Mouse (Mus musculus): ENCODE measurements at regions not wholly inside any gene's neighbourhood (a gene's known extent, or its start where the extent isn't known, plus 50 kb on each side); places are given as distances from the start of the nearest gene placed in this dataset.
A peak's percentile ranks its signal among the peaks of the same experiment; 100 is the strongest.

GRCm38 (mm10) chr13:97552236-97552635 lies 208.2 kb downstream of the Gm10260 start:
- 57% methylated on average over 4 of the region's 4 CpGs for WGBS
- no peaks in the 10 kb centered on the region for H3K9me3 ChIP-seq
- no peak overlapping the region for H3K4me2 ChIP-seq
- H3K9ac ChIP-seq = no peak overlapping the region
- H3K27me3 ChIP-seq = no peaks in the 10 kb centered on the region
- H3K4me3 ChIP-seq = no peak overlapping the region
- H3K4me1 ChIP-seq = peaks cover 13% of the 10 kb centered on the region
- H3K36me3 ChIP-seq = no peaks in the 10 kb centered on the region
- no peak overlapping the region for H3K27ac ChIP-seq
- ATAC-seq (ENCODE audit: insufficient number of reproducible peaks, low FRiP score, low TSS enrichment, low read depth) = no peak

GRCm38 (mm10) chr13:97550880-97551279 lies 209.6 kb downstream of the Gm10260 start:
- H3K4me2 ChIP-seq = no peak overlapping the region
- H3K4me1 ChIP-seq = peaks cover 17% of the 10 kb centered on the region
- H3K9me3 ChIP-seq = no peaks in the 10 kb centered on the region
- 88% methylated on average over 3 of the region's 3 CpGs for WGBS
- no peak for ATAC-seq (ENCODE audit: insufficient number of reproducible peaks, low FRiP score, low TSS enrichment, low read depth)
- no peaks in the 10 kb centered on the region for H3K27me3 ChIP-seq
- no peak overlapping the region for H3K27ac ChIP-seq
- no peak overlapping the region for H3K9ac ChIP-seq
- no peak overlapping the region for H3K4me3 ChIP-seq
- no peaks in the 10 kb centered on the region for H3K36me3 ChIP-seq

- no peak overlapping the region for H3K27ac ChIP-seq
- no peak for ATAC-seq (ENCODE audit: insufficient number of reproducible peaks, low FRiP score, low TSS enrichment, low read depth)
- H3K4me3 ChIP-seq = no peak overlapping the region
- 79% methylated on average over 5 of the region's 5 CpGs for WGBS
- peaks cover 17% of the 10 kb centered on the region for H3K4me1 ChIP-seq
- no peak overlapping the region for H3K4me2 ChIP-seq
- no peaks in the 10 kb centered on the region for H3K9me3 ChIP-seq
- H3K9ac ChIP-seq = no peak overlapping the region
- no peaks in the 10 kb centered on the region for H3K36me3 ChIP-seq
- H3K27me3 ChIP-seq = no peaks in the 10 kb centered on the region
Measured at GRCm38 (mm10) chr13:97550172-97550571, 210.3 kb downstream of the Gm10260 start.

GRCm38 (mm10) chr13:97549384-97549783 lies 211.0 kb downstream of the Gm10260 start:
- Histone ChIP-seq H3K4me2 (no peak overlapping the region), H3K36me3 (no peaks in the 10 kb centered on the region), H3K4me3 (no peak overlapping the region), H3K9me3 (no peaks in the 10 kb centered on the region), H3K4me1 (peaks cover 17% of the 10 kb centered on the region), H3K27ac (peak overlapping the region; percentile 35; the same call in 1 of the 2 replicates), H3K27me3 (no peaks in the 10 kb centered on the region), H3K9ac (no peak overlapping the region)
- WGBS = 80% methylated on average over 6 of the region's 6 CpGs
- ATAC-seq (ENCODE audit: insufficient number of reproducible peaks, low FRiP score, low TSS enrichment, low read depth) = no peak

DNA sequence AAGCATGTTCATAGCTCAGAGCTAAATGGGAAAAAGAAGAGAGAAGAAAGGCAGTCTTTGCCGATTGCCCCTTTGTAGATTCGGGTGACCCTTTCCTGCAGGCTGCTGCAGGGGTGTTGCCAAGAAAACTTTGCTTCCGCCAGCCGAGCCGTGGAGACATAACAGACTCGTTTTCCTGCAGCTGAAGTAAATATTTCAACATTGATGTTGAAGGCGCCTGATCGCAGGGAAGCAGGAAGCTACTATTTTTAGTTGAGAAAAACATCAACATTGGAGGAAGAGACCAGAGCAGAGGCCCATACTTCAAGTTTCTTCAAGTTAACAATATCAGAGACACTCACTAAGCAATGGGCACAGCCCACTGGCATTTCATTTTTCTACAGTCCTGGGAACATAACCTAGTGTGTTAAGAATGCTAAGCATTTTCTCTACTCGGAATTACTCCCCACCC lies 211.9 kb downstream of the Gm10260 start:
- H3K27me3 ChIP-seq = no peaks in the 10 kb centered on the region
- H3K9me3 ChIP-seq = no peaks in the 10 kb centered on the region
- no peaks in the 10 kb centered on the region for H3K36me3 ChIP-seq
- WGBS = 19% methylated on average over 9 of the region's 9 CpGs
- no peak overlapping the region for H3K4me2 ChIP-seq
- no peak for ATAC-seq (ENCODE audit: insufficient number of reproducible peaks, low FRiP score, low TSS enrichment, low read depth)
- H3K27ac ChIP-seq = peak overlapping the region; percentile 74
- H3K4me1 ChIP-seq = peaks cover 17% of the 10 kb centered on the region
- no peak overlapping the region for H3K4me3 ChIP-seq
- H3K9ac ChIP-seq = no peak overlapping the region

- H3K36me3 ChIP-seq = no peaks in the 10 kb centered on the region
- WGBS = 60% methylated on average over 5 of the region's 5 CpGs
Measured at GRCm38 (mm10) chr13:97546936-97547335, 213.5 kb downstream of the Gm10260 start.

GRCm38 (mm10) chr13:97545971-97546454 lies 214.4 kb downstream of the Gm10260 start:
- 49% methylated on average over 9 of the region's 9 CpGs for WGBS
- H3K4me2 ChIP-seq = no peak overlapping the region
- H3K27me3 ChIP-seq = no peaks in the 10 kb centered on the region
- no peak overlapping the region for H3K27ac ChIP-seq
- peaks cover 17% of the 10 kb centered on the region for H3K4me1 ChIP-seq
- H3K36me3 ChIP-seq = no peaks in the 10 kb centered on the region
- ATAC-seq (ENCODE audit: insufficient number of reproducible peaks, low FRiP score, low TSS enrichment, low read depth) = no peak
- H3K9ac ChIP-seq = no peak overlapping the region
- no peak overlapping the region for H3K4me3 ChIP-seq
- no peaks in the 10 kb centered on the region for H3K9me3 ChIP-seq

More at GRCm38 (mm10) chr13:97546936-97547335, 213.5 kb downstream of the Gm10260 start:
- Histone ChIP-seq H3K9ac (no peak overlapping the region), H3K9me3 (no peaks in the 10 kb centered on the region), H3K27me3 (no peaks in the 10 kb centered on the region), H3K4me2 (no peak overlapping the region), H3K4me3 (no peak overlapping the region), H3K27ac (no peak overlapping the region), H3K4me1 (peaks cover 17% of the 10 kb centered on the region)
- no peak for ATAC-seq (ENCODE audit: insufficient number of reproducible peaks, low FRiP score, low TSS enrichment, low read depth)

DNA sequence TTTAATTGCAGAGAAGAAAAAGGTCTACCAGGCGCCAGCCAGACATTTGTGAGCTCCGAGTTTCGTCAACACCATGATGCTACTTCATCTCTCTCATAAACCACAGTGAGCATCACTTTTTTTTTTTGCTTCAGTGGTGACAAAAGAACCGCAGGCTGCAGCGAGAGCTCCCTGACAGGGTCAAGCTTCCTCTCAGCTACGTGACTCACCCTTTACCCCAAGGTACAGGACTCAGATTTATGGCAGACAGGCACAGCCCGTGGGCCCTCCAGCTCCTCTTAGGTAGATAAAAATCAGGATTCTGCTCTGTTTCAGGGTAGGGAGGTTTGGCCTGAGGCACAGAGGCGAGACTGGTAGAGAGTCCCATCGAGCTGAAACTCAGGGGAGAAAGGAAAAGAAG lies 220.7 kb downstream of the Gm10260 start:
- no peak overlapping the region for H3K27ac ChIP-seq
- no peak for ATAC-seq (ENCODE audit: insufficient number of reproducible peaks, low FRiP score, low TSS enrichment, low read depth)
- H3K4me1 ChIP-seq = no peaks in the 10 kb centered on the region
- H3K9me3 ChIP-seq = no peaks in the 10 kb centered on the region
- H3K4me2 ChIP-seq = no peak overlapping the region
- 51% methylated on average over 9 of the region's 9 CpGs for WGBS
- H3K4me3 ChIP-seq = no peak overlapping the region
- no peaks in the 10 kb centered on the region for H3K27me3 ChIP-seq
- no peak overlapping the region for H3K9ac ChIP-seq
- no peaks in the 10 kb centered on the region for H3K36me3 ChIP-seq

GRCm38 (mm10) chr13:97538441-97538840 lies 222.0 kb downstream of the Gm10260 start:
- WGBS = 89% methylated on average over 7 of the region's 7 CpGs
- Histone ChIP-seq H3K9ac (no peak overlapping the region), H3K36me3 (no peaks in the 10 kb centered on the region), H3K4me2 (no peak overlapping the region), H3K9me3 (no peaks in the 10 kb centered on the region), H3K27ac (no peak overlapping the region), H3K4me3 (no peak overlapping the region), H3K27me3 (no peaks in the 10 kb centered on the region), H3K4me1 (peaks cover 5% of the 10 kb centered on the region; the same call in 1 of the 2 replicates)
- ATAC-seq (ENCODE audit: insufficient number of reproducible peaks, low FRiP score, low TSS enrichment, low read depth) = no peak

- H3K27me3 ChIP-seq = no peaks in the 10 kb centered on the region
- 74% methylated on average over 7 of the region's 7 CpGs for WGBS
- H3K9ac ChIP-seq = no peak overlapping the region
- no peak for ATAC-seq (ENCODE audit: insufficient number of reproducible peaks, low FRiP score, low TSS enrichment, low read depth)
- H3K4me1 ChIP-seq = peaks cover 5% of the 10 kb centered on the region; the same call in 1 of the 2 replicates
- H3K36me3 ChIP-seq = no peaks in the 10 kb centered on the region
- no peak overlapping the region for H3K27ac ChIP-seq
- no peaks in the 10 kb centered on the region for H3K9me3 ChIP-seq
- no peak overlapping the region for H3K4me2 ChIP-seq
- H3K4me3 ChIP-seq = no peak overlapping the region
Measured at GRCm38 (mm10) chr13:97537686-97538085, 222.7 kb downstream of the Gm10260 start.

DNA sequence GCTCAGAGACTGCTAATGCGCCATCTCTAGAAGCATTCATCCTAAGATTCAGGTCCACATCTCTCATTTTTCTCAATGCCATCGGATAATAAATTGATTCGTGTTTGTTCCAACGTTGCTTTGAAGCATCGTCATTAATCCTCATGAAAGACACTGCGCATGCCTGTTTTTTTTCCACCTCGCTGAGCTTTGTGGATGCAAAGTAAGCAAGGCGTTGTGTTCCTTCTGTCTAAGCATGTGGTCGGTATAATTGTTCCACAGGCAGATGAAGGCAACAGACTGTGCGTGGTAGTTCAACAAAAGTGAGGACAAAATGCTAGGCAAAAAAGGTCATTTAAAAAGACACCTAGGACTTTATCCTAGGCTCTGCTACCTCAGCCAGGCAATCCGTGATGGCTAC lies 223.2 kb downstream of the Gm10260 start:
- Histone ChIP-seq H3K27me3 (no peaks in the 10 kb centered on the region), H3K9ac (no peak overlapping the region), H3K4me3 (no peak overlapping the region), H3K4me2 (no peak overlapping the region), H3K9me3 (no peaks in the 10 kb centered on the region), H3K4me1 (peaks cover 5% of the 10 kb centered on the region; the same call in 1 of the 2 replicates), H3K27ac (no peak overlapping the region), H3K36me3 (no peaks in the 10 kb centered on the region)
- 88% methylated on average over 11 of the region's 11 CpGs for WGBS
- no peak for ATAC-seq (ENCODE audit: insufficient number of reproducible peaks, low FRiP score, low TSS enrichment, low read depth)

DNA sequence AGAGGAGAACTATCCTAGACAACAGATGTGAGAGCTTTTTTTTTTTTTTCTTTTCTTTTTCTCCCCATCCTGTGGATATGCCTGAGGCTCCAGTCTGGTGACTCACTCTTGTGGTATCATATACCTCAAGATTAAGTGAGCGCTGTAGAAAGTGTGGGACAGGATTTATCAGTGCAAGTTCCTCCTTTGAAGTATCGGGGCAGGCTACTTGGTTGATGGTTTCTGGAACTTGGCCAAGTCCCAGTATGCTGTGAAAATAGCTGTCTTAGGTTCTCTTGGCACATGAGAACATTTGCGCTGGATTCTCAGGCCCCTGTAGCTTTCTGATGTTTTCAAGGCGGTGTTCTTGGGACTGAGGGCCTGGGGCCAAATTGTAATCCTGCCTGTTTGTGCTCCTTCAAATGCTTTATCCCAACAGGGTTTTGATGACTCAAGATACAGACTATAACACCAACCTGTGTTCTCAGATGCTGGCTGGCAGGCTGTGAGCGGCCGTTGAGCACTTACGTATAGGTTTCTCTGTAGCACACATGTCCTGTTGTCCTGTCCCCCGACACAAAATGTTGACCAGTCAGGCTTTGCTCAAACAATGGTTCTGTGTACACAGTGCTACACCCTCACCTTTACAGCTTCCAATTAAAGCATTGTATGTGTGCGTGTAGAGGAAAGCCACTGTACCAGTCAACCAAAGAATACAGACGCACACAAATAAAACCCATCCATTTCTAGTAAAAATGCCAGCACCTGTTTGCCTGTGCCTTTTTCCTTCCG lies 226.4 kb downstream of the Gm10260 start:
- ATAC-seq (ENCODE audit: insufficient number of reproducible peaks, low FRiP score, low TSS enrichment, low read depth) = peak; percentile 40; the same call in 1 of the 2 replicates
- H3K9me3 ChIP-seq = no peaks in the 10 kb centered on the region
- H3K27me3 ChIP-seq = no peaks in the 10 kb centered on the region
- H3K4me3 ChIP-seq = no peak overlapping the region
- H3K9ac ChIP-seq = no peak overlapping the region
- H3K4me1 ChIP-seq = peaks cover 7% of the 10 kb centered on the region; the same call in 1 of the 2 replicates
- H3K4me2 ChIP-seq = no peak overlapping the region
- H3K27ac ChIP-seq = no peak overlapping the region
- no peaks in the 10 kb centered on the region for H3K36me3 ChIP-seq
- 44% methylated on average over 11 of the region's 11 CpGs for WGBS

Measured in limb, embryonic 15.5 days (tissue).